Mouse (Mus musculus) MEL (cell line): Measurements from ENCODE around the gene Tmub2. TPM values are rescaled to one million over a fixed set of nuclear protein-coding genes. Genes with fewer than 3 reads are reported as not detected.
"Not testable (repeated sequence)": the region's sequence is repeated elsewhere in the genome, so short reads cannot be mapped to it uniquely, and the experiment has no call there.

Experiments
- DNase-seq: peaks from one replicate; pipeline ENCODE4 v3.0.0; 2011; ENCODE audit warnings: low read depth, low spot score
- H3K27ac ChIP-seq: 2 replicates; pipeline ENCODE4 v1.5.1; 2012; ENCODE audit warnings: low read depth, mild to moderate bottlenecking, control low read depth, low read length, moderate library complexity; ENCODE audit not compliant: control insufficient read depth
- H3K27me3 ChIP-seq, 2 experiments: fragments of 150-350 bp in 1 of 2; sonication (generic) in 1 of 2; 2 replicates each; pipeline ENCODE4 v1.6.1; 2012; ENCODE audit warnings: low read length in 2 of 2, mild to moderate bottlenecking in 2 of 2, improper control_type of control experiment in 1 of 2, moderate library complexity in 1 of 2; ENCODE audit not compliant: insufficient read depth in 2 of 2, control insufficient read depth in 1 of 2
- H3K36me3 ChIP-seq, 2 experiments: 2 replicates each; pipeline ENCODE4 v1.6.1; 2012 to 2014; ENCODE audit warnings: low read length in 2 of 2, improper control_type of control experiment in 1 of 2, inconsistent platforms in 1 of 2, mild to moderate bottlenecking in 1 of 2; ENCODE audit not compliant: insufficient read depth in 2 of 2, control insufficient read depth in 1 of 2
- H3K4me1 ChIP-seq, 2 experiments: fragments of 150-350 bp in 1 of 2; sonication (generic) in 1 of 2; 2 replicates each; pipeline ENCODE4 v1.6.1; 2012; ENCODE audit warnings: low read length in 2 of 2, improper control_type of control experiment in 1 of 2, mild to moderate bottlenecking in 1 of 2; ENCODE audit not compliant: insufficient read depth in 2 of 2, control insufficient read depth in 1 of 2
- H3K4me3 ChIP-seq, 2 experiments: fragments of 150-350 bp in 1 of 2; sonication (generic) in 1 of 2; 2 replicates each; pipeline ENCODE4 v1.5.1; 2012; ENCODE audit warnings: low read depth in 2 of 2, low read length in 2 of 2, mild to moderate bottlenecking in 2 of 2, moderate library complexity in 2 of 2, control low read depth in 1 of 2, improper control_type of control experiment in 1 of 2; ENCODE audit not compliant: control insufficient read depth in 1 of 2, insufficient read depth in 1 of 2
- H3K79me2 ChIP-seq: 2 replicates; pipeline ENCODE4 v1.6.1; 2012; ENCODE audit warnings: mild to moderate bottlenecking, low read length, moderate library complexity; ENCODE audit not compliant: control insufficient read depth, poor library complexity, insufficient read depth
- H3K9ac ChIP-seq: 2 replicates; pipeline ENCODE4 v1.6.1; 2012; ENCODE audit warnings: low read depth, mild to moderate bottlenecking, control low read depth, low read length, moderate library complexity; ENCODE audit not compliant: control insufficient read depth, poor library complexity, severe bottlenecking
- H3K9me3 ChIP-seq: fragments of 150-350 bp; sonication (generic); replicated peaks from 2 replicates; pipeline ENCODE4 v1.6.1; 2012; ENCODE audit warnings: mild to moderate bottlenecking, low read length, improper control_type of control experiment, moderate library complexity; ENCODE audit not compliant: insufficient read depth
- CHD1 ChIP-seq: IDR thresholded peaks from 2 replicates; pipeline ENCODE4 v1.6.1; 2012; ENCODE audit warnings: low read depth, mild to moderate bottlenecking, inconsistent platforms, low read length, improper control_type of control experiment
- CTCF ChIP-seq, 3 experiments: IDR thresholded peaks in 2 of 3; conservative IDR thresholded peaks in 1 of 3; 2 replicates each; pipeline ENCODE4 v1.5.1; 2011 to 2012; ENCODE audit warnings: low read length in 3 of 3, low read depth in 2 of 3, mild to moderate bottlenecking in 2 of 3, improper control_type of control experiment in 1 of 3, inconsistent platforms in 1 of 3, mixed read lengths in 1 of 3, moderate library complexity in 1 of 3; ENCODE audit not compliant: control insufficient read depth in 1 of 3, insufficient read depth in 1 of 3, poor library complexity in 1 of 3, severe bottlenecking in 1 of 3
- E2F4 ChIP-seq: IDR thresholded peaks from 2 replicates; pipeline ENCODE4 v1.6.1; 2011; ENCODE audit warnings: low read depth, low read length, improper control_type of control experiment, borderline replicate concordance
- ELF1 ChIP-seq: IDR thresholded peaks from 2 replicates; pipeline ENCODE4 v1.6.1; 2014; ENCODE audit warnings: low read depth, mild to moderate bottlenecking, inconsistent platforms, low read length, improper control_type of control experiment, moderate library complexity
- GABPA ChIP-seq: IDR thresholded peaks from 2 replicates; pipeline ENCODE4 v1.6.1; 2012; ENCODE audit warnings: low read depth, mild to moderate bottlenecking, inconsistent platforms, low read length, improper control_type of control experiment, moderate library complexity
- GATA1 ChIP-seq: IDR thresholded peaks from 2 replicates; pipeline ENCODE4 v1.6.1; 2011; ENCODE audit warnings: low read depth, low read length, improper control_type of control experiment
- KAT2A ChIP-seq: conservative IDR thresholded peaks from 2 replicates; pipeline ENCODE4 v1.6.1; 2012; ENCODE audit warnings: low read depth, low read length, improper control_type of control experiment, inconsistent platforms
- MAZ ChIP-seq: IDR thresholded peaks from 2 replicates; pipeline ENCODE4 v1.6.1; 2012; ENCODE audit warnings: low read depth, mild to moderate bottlenecking, inconsistent platforms, low read length, improper control_type of control experiment
- MEF2A ChIP-seq: IDR thresholded peaks from 2 replicates; pipeline ENCODE4 v1.6.1; 2014; ENCODE audit warnings: low read depth, mild to moderate bottlenecking, inconsistent platforms, low read length, improper control_type of control experiment; ENCODE audit not compliant: poor library complexity, insufficient replicate concordance, severe bottlenecking; ENCODE audit errors: extremely low read depth
- MXI1 ChIP-seq: IDR thresholded peaks from 2 replicates; pipeline ENCODE4 v1.6.1; 2011; ENCODE audit warnings: mild to moderate bottlenecking, low read depth, low read length, improper control_type of control experiment
- MYB ChIP-seq: IDR thresholded peaks from 2 replicates; pipeline ENCODE4 v1.6.1; 2011; ENCODE audit warnings: mild to moderate bottlenecking, low read depth, low read length, improper control_type of control experiment
- MYC ChIP-seq: IDR thresholded peaks from 2 replicates; pipeline ENCODE4 v1.6.1; 2011; ENCODE audit warnings: low read depth, mild to moderate bottlenecking, low read length, improper control_type of control experiment, moderate library complexity
- POLR2A ChIP-seq, 2 experiments: IDR thresholded peaks; 2 replicates each; pipeline ENCODE4 v1.6.1; 2011 to 2012; ENCODE audit warnings: low read length in 2 of 2, mild to moderate bottlenecking in 2 of 2, control low read depth in 1 of 2, improper control_type of control experiment in 1 of 2, low read depth in 1 of 2, moderate library complexity in 1 of 2; ENCODE audit not compliant: control insufficient read depth in 1 of 2, insufficient read depth in 1 of 2, poor library complexity in 1 of 2
- POLR2AphosphoS2 ChIP-seq: IDR thresholded peaks from 2 replicates; pipeline ENCODE4 v1.6.1; 2011; ENCODE audit warnings: low read length, improper control_type of control experiment
- POLR2AphosphoS5 ChIP-seq: IDR thresholded peaks from 2 replicates; pipeline ENCODE4 v1.6.1; 2012; ENCODE audit warnings: low read depth, borderline replicate concordance, mild to moderate bottlenecking, inconsistent platforms, low read length, moderate library complexity, mixed read lengths
- RAD21 ChIP-seq: IDR thresholded peaks from 2 replicates; pipeline ENCODE4 v1.6.1; 2011; ENCODE audit warnings: mild to moderate bottlenecking, low read depth, low read length, improper control_type of control experiment
- SIN3A ChIP-seq: IDR thresholded peaks from 2 replicates; pipeline ENCODE4 v1.6.1; 2012; ENCODE audit warnings: low read length, improper control_type of control experiment, inconsistent platforms
- SMC3 ChIP-seq: IDR thresholded peaks from 2 replicates; pipeline ENCODE4 v1.6.1; 2011; ENCODE audit warnings: low read depth, low read length, improper control_type of control experiment
- UBTF ChIP-seq: IDR thresholded peaks from 2 replicates; pipeline ENCODE4 v1.6.1; 2012; ENCODE audit warnings: low read depth, mild to moderate bottlenecking, inconsistent platforms, low read length, improper control_type of control experiment, moderate library complexity, borderline replicate concordance; ENCODE audit not compliant: insufficient read depth
- USF2 ChIP-seq, 2 experiments: IDR thresholded peaks; 2 replicates each; pipeline ENCODE4 v1.6.1; 2011 to 2012; ENCODE audit warnings: improper control_type of control experiment in 2 of 2, low read length in 2 of 2, borderline replicate concordance in 1 of 2, inconsistent platforms in 1 of 2, low read depth in 1 of 2, mild to moderate bottlenecking in 1 of 2; ENCODE audit not compliant: insufficient read depth in 1 of 2
- ZC3H11A ChIP-seq: IDR thresholded peaks from 2 replicates; pipeline ENCODE4 v1.6.1; 2012; ENCODE audit warnings: low read depth, mild to moderate bottlenecking, inconsistent platforms, low read length, improper control_type of control experiment
- ZKSCAN1 ChIP-seq: IDR thresholded peaks from 2 replicates; pipeline ENCODE4 v1.6.1; 2012; ENCODE audit warnings: low read depth, mild to moderate bottlenecking, inconsistent platforms, low read length, improper control_type of control experiment, moderate library complexity
- ZMIZ1 ChIP-seq: IDR thresholded peaks from 2 replicates; pipeline ENCODE4 v1.6.1; 2012; ENCODE audit warnings: low read depth, mild to moderate bottlenecking, inconsistent platforms, low read length, improper control_type of control experiment, moderate library complexity
- ZNF384 ChIP-seq: IDR thresholded peaks from 2 replicates; pipeline ENCODE4 v1.6.1; 2012; ENCODE audit warnings: low read depth, mild to moderate bottlenecking, inconsistent platforms, low read length, improper control_type of control experiment
- polyA plus RNA-seq, 2 experiments: library from polyadenylated mRNA; stranded (reverse) in 1 of 2; unstranded in 1 of 2; fragments of >175 nt in 1 of 2; fragments of >200 nt in 1 of 2; gene quantifications; 2 replicates each; pipeline versions ENCODE4 v1.2.1 to v1.2.4; 2012; ENCODE audit warnings: low replicate concordance in 2 of 2, low read depth in 1 of 2; ENCODE audit not compliant: insufficient read length in 2 of 2, insufficient read depth in 1 of 2, missing spikeins in 1 of 2
- total RNA-seq: library from RNA; depleted of rRNA; stranded (reverse); fragments of 300-350 nt; gene quantifications from 2 replicates; pipeline ENCODE4 v1.2.3, GENCODE M21; 2012

The Tmub2 gene
- total and polyA plus RNA-seq, 3 experiments, result 29.3 to 40.5 TPM; not detected in 1

DNA sequence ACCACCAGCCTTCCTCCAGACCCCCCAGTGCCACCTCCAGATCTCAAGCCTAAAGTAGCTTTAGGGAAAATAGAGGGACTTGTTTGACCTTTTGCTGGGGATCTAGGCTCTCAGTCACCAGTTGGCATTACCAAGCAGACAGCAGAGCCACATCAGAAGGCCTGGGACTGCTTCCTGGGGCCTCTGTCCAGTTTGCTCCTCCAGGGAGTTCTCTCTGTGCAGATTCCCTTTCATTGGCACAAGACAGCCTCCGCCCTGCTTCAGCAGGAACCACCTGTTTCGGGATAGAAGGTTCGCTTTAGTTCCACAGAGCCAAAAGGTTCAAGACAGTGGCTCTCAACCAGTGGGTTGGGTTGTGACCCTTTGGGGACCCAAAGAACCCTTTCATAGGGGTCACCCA lies 5.1 kb upstream of the Tmub2 start:
- no peak for TF ChIP-seq CHD1
- no peak for TF ChIP-seq POLR2A (IDR thresholded peaks at IDR 0.05; ENCODE audit: control insufficient read depth in 1 of 2, insufficient read depth in 1 of 2, low read depth in 1 of 2, low read length in 2 of 2, poor library complexity in 1 of 2)
- TF ChIP-seq MAZ, result no peak
- no peak for TF ChIP-seq UBTF
- TF ChIP-seq ELF1, result no peak
- no peak for TF ChIP-seq ZC3H11A
- no peak for TF ChIP-seq GATA1
- no peak for TF ChIP-seq MXI1
- TF ChIP-seq, all 39 proteins: peak for 0
- Histone ChIP-seq H3K27ac (no peak overlapping the region), H3K9ac (no peak overlapping the region), H3K4me3 (no peak overlapping the region), H3K9me3 (no peaks in the 10 kb centered on the region), H3K79me2 (peaks cover 7% of the 10 kb centered on the region), H3K27me3 (no peaks in the 10 kb centered on the region), H3K4me1 (peaks cover 8 to 15% of the 10 kb centered on the region in 2 experiments), H3K36me3 (peaks cover 0 to 10% of the 10 kb centered on the region in 2 experiments; a peak in 2 of 4 replicates)
- DNase-seq, result no peak

- H3K4me1 ChIP-seq, result peaks cover 8 to 15% of the 10 kb centered on the region in 2 experiments
- not testable (repeated sequence) for H3K27ac ChIP-seq, H3K36me3 ChIP-seq, H3K27me3 ChIP-seq, H3K4me3 ChIP-seq, H3K9me3 ChIP-seq, H3K9ac ChIP-seq
- peaks cover 11% of the 10 kb centered on the region for H3K79me2 ChIP-seq
- peak; percentile 42 for DNase-seq
- TF ChIP-seq SMC3, result 0 out of 2 replicates have a peak, but pooled peaks have one; percentile 6
- peak; percentile 65 for TF ChIP-seq ZNF384
- TF ChIP-seq CTCF (IDR thresholded peaks at IDR 0.05 in 2 of 3, conservative IDR thresholded peaks at IDR 0.05 in 1 of 3; ENCODE audit: control insufficient read depth in 1 of 3, insufficient read depth in 1 of 3, low read depth in 2 of 3, low read length in 3 of 3, poor library complexity in 1 of 3, severe bottlenecking in 1 of 3), result peak in 1 of 3 experiments; percentile 22; a peak in 1 of 6 replicates
Measured at GRCm38 (mm10) chr11:102280267-102280666, 4.5 kb upstream of the Tmub2 start.

GRCm38 (mm10) chr11:102283922-102284321 lies 809 bp upstream of the Tmub2 start:
- Histone ChIP-seq H3K27me3 (no peaks in the 10 kb centered on the region), H3K79me2 (peaks cover 9% of the 10 kb centered on the region), H3K9me3 (no peaks in the 10 kb centered on the region), H3K4me1 (peaks cover 0 to 3% of the 10 kb centered on the region in 2 experiments; a peak in 2 of 4 replicates), H3K9ac (peak overlapping the region; percentile 60), H3K4me3 (peak overlapping the region in 1 of 2 experiments; percentile 54; a peak in 2 of 4 replicates), H3K27ac (peak overlapping the region; percentile 56), H3K36me3 (peaks cover 0 to 6% of the 10 kb centered on the region in 2 experiments; a peak in 2 of 4 replicates)
- TF ChIP-seq USF2 (IDR thresholded peaks at IDR 0.05; ENCODE audit: borderline replicate concordance in 1 of 2, insufficient read depth in 1 of 2, low read depth in 1 of 2, low read length in 2 of 2), result no peak
- no peak for TF ChIP-seq ZMIZ1
- no peak for TF ChIP-seq E2F4
- TF ChIP-seq UBTF, result no peak
- no peak; the same call in 1 of the 2 replicates for TF ChIP-seq SIN3A
- no peak for TF ChIP-seq ELF1
- no peak for TF ChIP-seq ZKSCAN1
- peak; percentile 58; the same call in 1 of the 2 replicates for TF ChIP-seq ZNF384
- peak in 2 of 3 experiments; percentile 25 to 32; a peak in 3 of 6 replicates for TF ChIP-seq CTCF (IDR thresholded peaks at IDR 0.05 in 2 of 3, conservative IDR thresholded peaks at IDR 0.05 in 1 of 3; ENCODE audit: control insufficient read depth in 1 of 3, insufficient read depth in 1 of 3, low read depth in 2 of 3, low read length in 3 of 3, poor library complexity in 1 of 3, severe bottlenecking in 1 of 3)
- no peak for TF ChIP-seq GABPA
- TF ChIP-seq POLR2AphosphoS2, result no peak
- no peak for TF ChIP-seq MYC
- TF ChIP-seq MYB, result no peak
- no peak for TF ChIP-seq KAT2A
- peak; percentile 17 for TF ChIP-seq RAD21
- TF ChIP-seq MXI1, result no peak
- TF ChIP-seq POLR2AphosphoS5, result no peak
- TF ChIP-seq MEF2A, result no peak
- peak; percentile 63 for DNase-seq
